Mouse (Mus musculus) small intestine, adult 10 weeks (tissue): ENCODE measurements around the gene Fpgt. TPM values are rescaled to one million over a fixed set of nuclear protein-coding genes. Genes with fewer than 3 reads are reported as not detected.

ENCODE experiments used
- polyA plus RNA-seq: library from polyadenylated mRNA; stranded (reverse); fragments of 350-450 nt; fragmentation: Illumina TruSeq; extraction: RNeasy Lipid Tissue Mini Kit (QIAGEN cat#74804); gene quantifications from one replicate; pipeline ENCODE4 v1.2.3, GENCODE M21; 2014; ENCODE audit warnings: low replicate concordance

Gene Fpgt
- 62.8 TPM for polyA plus RNA-seq

GRCm38 (mm10) chr3:155093116-155093956 lies at the start of gene Fpgt, which contains the start of gene Lrriq3:
Fpgt (minus strand) TSS chr3:155093403.
Lrriq3 (plus strand) TSS chr3:155093434.

GRCm38 (mm10) chr3:155055231-155055916 lies 37.8 kb downstream of the Fpgt start, which contains the start of gene Tnni3k:
Tnni3k (minus strand) TSS chr3:155055407.

Other genes starting within 250 kb of the Fpgt start
- gene Tnni3k, start 38.0 kb downstream of the Fpgt start, polyA plus RNA-seq = not detected
- 0.71 TPM for gene Lrriq3, start within 50 bp of the Fpgt start, polyA plus RNA-seq